Mouse (Mus musculus) MEL (cell line): ENCODE measurements around the gene Kcnab1. TPM values are rescaled to one million over a fixed set of nuclear protein-coding genes. Genes with fewer than 3 reads are reported as not detected.

Experiments used
- DNase-seq: peaks from one replicate; pipeline ENCODE4 v3.0.0; 2011; ENCODE audit warnings: low read depth, low spot score
- H3K27ac ChIP-seq: 2 replicates; pipeline ENCODE4 v1.5.1; 2012; ENCODE audit warnings: low read depth, mild to moderate bottlenecking, control low read depth, low read length, moderate library complexity; ENCODE audit not compliant: control insufficient read depth
- H3K27me3 ChIP-seq, 2 experiments: fragments of 150-350 bp in 1 of 2; sonication (generic) in 1 of 2; 2 replicates each; pipeline ENCODE4 v1.6.1; 2012; ENCODE audit warnings: low read length in 2 of 2, mild to moderate bottlenecking in 2 of 2, improper control_type of control experiment in 1 of 2, moderate library complexity in 1 of 2; ENCODE audit not compliant: insufficient read depth in 2 of 2, control insufficient read depth in 1 of 2
- H3K36me3 ChIP-seq, 2 experiments: 2 replicates each; pipeline ENCODE4 v1.6.1; 2012 to 2014; ENCODE audit warnings: low read length in 2 of 2, improper control_type of control experiment in 1 of 2, inconsistent platforms in 1 of 2, mild to moderate bottlenecking in 1 of 2; ENCODE audit not compliant: insufficient read depth in 2 of 2, control insufficient read depth in 1 of 2
- H3K4me1 ChIP-seq, 2 experiments: fragments of 150-350 bp in 1 of 2; sonication (generic) in 1 of 2; 2 replicates each; pipeline ENCODE4 v1.6.1; 2012; ENCODE audit warnings: low read length in 2 of 2, improper control_type of control experiment in 1 of 2, mild to moderate bottlenecking in 1 of 2; ENCODE audit not compliant: insufficient read depth in 2 of 2, control insufficient read depth in 1 of 2
- H3K4me3 ChIP-seq, 2 experiments: fragments of 150-350 bp in 1 of 2; sonication (generic) in 1 of 2; 2 replicates each; pipeline ENCODE4 v1.5.1; 2012; ENCODE audit warnings: low read depth in 2 of 2, low read length in 2 of 2, mild to moderate bottlenecking in 2 of 2, moderate library complexity in 2 of 2, control low read depth in 1 of 2, improper control_type of control experiment in 1 of 2; ENCODE audit not compliant: control insufficient read depth in 1 of 2, insufficient read depth in 1 of 2
- H3K79me2 ChIP-seq: 2 replicates; pipeline ENCODE4 v1.6.1; 2012; ENCODE audit warnings: mild to moderate bottlenecking, low read length, moderate library complexity; ENCODE audit not compliant: control insufficient read depth, poor library complexity, insufficient read depth
- H3K9ac ChIP-seq: 2 replicates; pipeline ENCODE4 v1.6.1; 2012; ENCODE audit warnings: low read depth, mild to moderate bottlenecking, control low read depth, low read length, moderate library complexity; ENCODE audit not compliant: control insufficient read depth, poor library complexity, severe bottlenecking
- H3K9me3 ChIP-seq: fragments of 150-350 bp; sonication (generic); replicated peaks from 2 replicates; pipeline ENCODE4 v1.6.1; 2012; ENCODE audit warnings: mild to moderate bottlenecking, low read length, improper control_type of control experiment, moderate library complexity; ENCODE audit not compliant: insufficient read depth
- BHLHE40 ChIP-seq: IDR thresholded peaks from 2 replicates; pipeline ENCODE4 v1.6.1; 2012; ENCODE audit warnings: low read depth, mild to moderate bottlenecking, inconsistent platforms, low read length, improper control_type of control experiment, borderline replicate concordance
- CHD1 ChIP-seq: IDR thresholded peaks from 2 replicates; pipeline ENCODE4 v1.6.1; 2012; ENCODE audit warnings: low read depth, mild to moderate bottlenecking, inconsistent platforms, low read length, improper control_type of control experiment
- EP300 ChIP-seq, 2 experiments: IDR thresholded peaks; 2 replicates each; pipeline ENCODE4 v1.6.1; 2011; ENCODE audit warnings: improper control_type of control experiment in 2 of 2, low read length in 2 of 2, low read depth in 1 of 2, mild to moderate bottlenecking in 1 of 2
- ETS1 ChIP-seq: IDR thresholded peaks from 2 replicates; pipeline ENCODE4 v1.6.1; 2012; ENCODE audit warnings: low read depth, mild to moderate bottlenecking, inconsistent platforms, low read length, improper control_type of control experiment, moderate library complexity
- GABPA ChIP-seq: IDR thresholded peaks from 2 replicates; pipeline ENCODE4 v1.6.1; 2012; ENCODE audit warnings: low read depth, mild to moderate bottlenecking, inconsistent platforms, low read length, improper control_type of control experiment, moderate library complexity
- JUND ChIP-seq: IDR thresholded peaks from 2 replicates; pipeline ENCODE4 v1.6.1; 2011; ENCODE audit warnings: low read depth, mild to moderate bottlenecking, improper control_type of control experiment, low read length
- KAT2A ChIP-seq: conservative IDR thresholded peaks from 2 replicates; pipeline ENCODE4 v1.6.1; 2012; ENCODE audit warnings: low read depth, low read length, improper control_type of control experiment, inconsistent platforms
- MAFK ChIP-seq: IDR thresholded peaks from 2 replicates; pipeline ENCODE4 v1.6.1; 2011; ENCODE audit warnings: low read depth, mild to moderate bottlenecking, low read length, improper control_type of control experiment, borderline replicate concordance
- MAX ChIP-seq: IDR thresholded peaks from 2 replicates; pipeline ENCODE4 v1.6.1; 2011; ENCODE audit warnings: low read length, improper control_type of control experiment
- MXI1 ChIP-seq: IDR thresholded peaks from 2 replicates; pipeline ENCODE4 v1.6.1; 2011; ENCODE audit warnings: mild to moderate bottlenecking, low read depth, low read length, improper control_type of control experiment
- MYB ChIP-seq: IDR thresholded peaks from 2 replicates; pipeline ENCODE4 v1.6.1; 2011; ENCODE audit warnings: mild to moderate bottlenecking, low read depth, low read length, improper control_type of control experiment
- MYC ChIP-seq: IDR thresholded peaks from 2 replicates; pipeline ENCODE4 v1.6.1; 2011; ENCODE audit warnings: low read depth, mild to moderate bottlenecking, low read length, improper control_type of control experiment, moderate library complexity
- NELFE ChIP-seq: IDR thresholded peaks from 2 replicates; pipeline ENCODE4 v1.6.1; 2011; ENCODE audit warnings: low read depth, low read length, improper control_type of control experiment
- NRF1 ChIP-seq: IDR thresholded peaks from 2 replicates; pipeline ENCODE4 v1.6.1; 2014; ENCODE audit warnings: low read depth, mild to moderate bottlenecking, inconsistent platforms, low read length, improper control_type of control experiment, moderate library complexity; ENCODE audit not compliant: poor library complexity, insufficient read depth, severe bottlenecking
- POLR2A ChIP-seq, 2 experiments: IDR thresholded peaks; 2 replicates each; pipeline ENCODE4 v1.6.1; 2011 to 2012; ENCODE audit warnings: low read length in 2 of 2, mild to moderate bottlenecking in 2 of 2, control low read depth in 1 of 2, improper control_type of control experiment in 1 of 2, low read depth in 1 of 2, moderate library complexity in 1 of 2; ENCODE audit not compliant: control insufficient read depth in 1 of 2, insufficient read depth in 1 of 2, poor library complexity in 1 of 2
- RAD21 ChIP-seq: IDR thresholded peaks from 2 replicates; pipeline ENCODE4 v1.6.1; 2011; ENCODE audit warnings: mild to moderate bottlenecking, low read depth, low read length, improper control_type of control experiment
- SIN3A ChIP-seq: IDR thresholded peaks from 2 replicates; pipeline ENCODE4 v1.6.1; 2012; ENCODE audit warnings: low read length, improper control_type of control experiment, inconsistent platforms
- SMC3 ChIP-seq: IDR thresholded peaks from 2 replicates; pipeline ENCODE4 v1.6.1; 2011; ENCODE audit warnings: low read depth, low read length, improper control_type of control experiment
- TAL1 ChIP-seq: IDR thresholded peaks from 2 replicates; pipeline ENCODE4 v1.6.1; 2012; ENCODE audit warnings: mild to moderate bottlenecking, inconsistent platforms, low read length, moderate library complexity, mixed read lengths
- TBP ChIP-seq: IDR thresholded peaks from 2 replicates; pipeline ENCODE4 v1.8.0; 2011; ENCODE audit warnings: low read depth, low read length, improper control_type of control experiment
- UBTF ChIP-seq: IDR thresholded peaks from 2 replicates; pipeline ENCODE4 v1.6.1; 2012; ENCODE audit warnings: low read depth, mild to moderate bottlenecking, inconsistent platforms, low read length, improper control_type of control experiment, moderate library complexity, borderline replicate concordance; ENCODE audit not compliant: insufficient read depth
- USF1 ChIP-seq: IDR thresholded peaks from 2 replicates; pipeline ENCODE4 v1.6.1; 2014; ENCODE audit warnings: low read depth, mild to moderate bottlenecking, inconsistent platforms, low read length, improper control_type of control experiment, moderate library complexity
- ZNF384 ChIP-seq: IDR thresholded peaks from 2 replicates; pipeline ENCODE4 v1.6.1; 2012; ENCODE audit warnings: low read depth, mild to moderate bottlenecking, inconsistent platforms, low read length, improper control_type of control experiment
- polyA plus RNA-seq, 2 experiments: library from polyadenylated mRNA; stranded (reverse) in 1 of 2; unstranded in 1 of 2; fragments of >175 nt in 1 of 2; fragments of >200 nt in 1 of 2; gene quantifications; 2 replicates each; pipeline versions ENCODE4 v1.2.1 to v1.2.4; 2012; ENCODE audit warnings: low replicate concordance in 2 of 2, low read depth in 1 of 2; ENCODE audit not compliant: insufficient read length in 2 of 2, insufficient read depth in 1 of 2, missing spikeins in 1 of 2
- total RNA-seq: library from RNA; depleted of rRNA; stranded (reverse); fragments of 300-350 nt; gene quantifications from 2 replicates; pipeline ENCODE4 v1.2.3, GENCODE M21; 2012

Kcnab1 gene
- total and polyA plus RNA-seq, 3 experiments, result 0.06 to 0.08 TPM; not detected in 1

- Histone ChIP-seq H3K36me3 (no peaks in the 10 kb centered on the region), H3K9ac (no peak overlapping the region), H3K79me2 (no peaks in the 10 kb centered on the region), H3K27me3 (0 out of 4 replicates have a peak, but pooled peaks cover 0 to 1% of the 10 kb centered on the region in 2 experiments), H3K27ac (no peak overlapping the region), H3K9me3 (no peaks in the 10 kb centered on the region), H3K4me1 (no peaks in the 10 kb centered on the region), H3K4me3 (no peak overlapping the region)
- no peak for DNase-seq
- TF ChIP-seq NRF1 (no peak), NELFE (no peak), SMC3 (no peak), CHD1 (no peak), TAL1 (no peak), RAD21 (no peak), JUND (no peak), EP300 (IDR thresholded peaks at IDR 0.05; ENCODE audit: low read depth in 1 of 2, low read length in 2 of 2) (no peak), KAT2A (no peak), ZNF384 (no peak), GABPA (no peak)
These were observed 151.3 kb downstream of the Kcnab1 start for GRCm38 (mm10) chr3:65260521-65260920.

- Histone ChIP-seq H3K9me3 (no peaks in the 10 kb centered on the region), H3K27me3 (0 out of 4 replicates have a peak, but pooled peaks cover 0 to 1% of the 10 kb centered on the region in 2 experiments), H3K27ac (no peak overlapping the region), H3K36me3 (no peaks in the 10 kb centered on the region), H3K79me2 (no peaks in the 10 kb centered on the region), H3K9ac (no peak overlapping the region), H3K4me1 (no peaks in the 10 kb centered on the region), H3K4me3 (no peak overlapping the region)
- DNase-seq, result no peak
- TF ChIP-seq MAFK, result no peak
- TF ChIP-seq MYB, result no peak
- TF ChIP-seq TBP, result no peak
- TF ChIP-seq KAT2A, result no peak
- no peak for TF ChIP-seq SIN3A
- TF ChIP-seq MAX, result no peak
- no peak for TF ChIP-seq GABPA
- TF ChIP-seq MXI1, result no peak
- no peak for TF ChIP-seq SMC3
- TF ChIP-seq POLR2A (IDR thresholded peaks at IDR 0.05; ENCODE audit: control insufficient read depth in 1 of 2, insufficient read depth in 1 of 2, low read depth in 1 of 2, low read length in 2 of 2, poor library complexity in 1 of 2), result no peak
- TF ChIP-seq UBTF, result no peak
- no peak for TF ChIP-seq TAL1
- no peak for TF ChIP-seq USF1
- TF ChIP-seq MYC, result no peak
- no peak for TF ChIP-seq CHD1
- TF ChIP-seq BHLHE40, result no peak
- no peak for TF ChIP-seq RAD21
- no peak for TF ChIP-seq ETS1
These were observed 153.6 kb downstream of the Kcnab1 start for GRCm38 (mm10) chr3:65262506-65263422.
